Mouse (Mus musculus): ENCODE measurements around the gene Ctse. TPM values are rescaled to one million over a fixed set of nuclear protein-coding genes. Genes with fewer than 3 reads are reported as not detected.

The Ctse gene
- total and polyA plus RNA-seq, 2 experiments, result 0.11 TPM; not detected in 1

GRCm38 (mm10) chr1:131655601-131656000, 17.5 kb downstream of the Ctse start:
- Histone ChIP-seq H3K4me1 (ENCODE audit: control insufficient read depth, insufficient read depth, low read length) (no peaks in the 10 kb centered on the region), H3K27ac (replicated peaks; ENCODE audit: insufficient read depth, low read depth, low read length) (no peak overlapping the region), H3K27me3 (ENCODE audit: control insufficient read depth, insufficient read depth, low read length) (no peaks in the 10 kb centered on the region), H3K79me2 (ENCODE audit: control insufficient read depth, insufficient read depth, low read length) (no peaks in the 10 kb centered on the region), H3K4me3 (ENCODE audit: insufficient read depth, low read depth, low read length) (no peak overlapping the region), H3K36me3 (ENCODE audit: control insufficient read depth, insufficient read depth, low read length) (no peaks in the 10 kb centered on the region), H3K9ac (ENCODE audit: low read depth, low read length) (no peak overlapping the region)
- WGBS, result 80% methylated on average over 6 of the region's 6 CpGs
- no peak for DNase-seq (ENCODE audit: extremely low read depth, low read depth, low spot score)
- no peak for TF ChIP-seq CTCF (IDR thresholded peaks at IDR 0.05; ENCODE audit: low read depth, low read length)
- no peak for TF ChIP-seq POLR2A (IDR thresholded peaks at IDR 0.05; ENCODE audit: extremely low read depth, insufficient read depth, low read length)

- Histone ChIP-seq H3K4me3 (ENCODE audit: insufficient read depth, low read depth, low read length) (no peak overlapping the region), H3K27me3 (ENCODE audit: control insufficient read depth, insufficient read depth, low read length) (no peaks in the 10 kb centered on the region), H3K79me2 (ENCODE audit: control insufficient read depth, insufficient read depth, low read length) (no peaks in the 10 kb centered on the region), H3K27ac (replicated peaks; ENCODE audit: insufficient read depth, low read depth, low read length) (no peak overlapping the region), H3K9ac (ENCODE audit: low read depth, low read length) (no peak overlapping the region), H3K4me1 (ENCODE audit: control insufficient read depth, insufficient read depth, low read length) (no peaks in the 10 kb centered on the region), H3K36me3 (ENCODE audit: control insufficient read depth, insufficient read depth, low read length) (no peaks in the 10 kb centered on the region)
- DNase-seq (ENCODE audit: extremely low read depth, low read depth, low spot score), result peak; percentile 77
- TF ChIP-seq CTCF (IDR thresholded peaks at IDR 0.05; ENCODE audit: low read depth, low read length), result peak; percentile 96
- no peak for TF ChIP-seq POLR2A (IDR thresholded peaks at IDR 0.05; ENCODE audit: extremely low read depth, insufficient read depth, low read length)
- WGBS, result 0% methylated on average over 11 of the region's 11 CpGs
Measured at GRCm38 (mm10) chr1:131657945-131658354, 19.8 kb downstream of the Ctse start.

DNA sequence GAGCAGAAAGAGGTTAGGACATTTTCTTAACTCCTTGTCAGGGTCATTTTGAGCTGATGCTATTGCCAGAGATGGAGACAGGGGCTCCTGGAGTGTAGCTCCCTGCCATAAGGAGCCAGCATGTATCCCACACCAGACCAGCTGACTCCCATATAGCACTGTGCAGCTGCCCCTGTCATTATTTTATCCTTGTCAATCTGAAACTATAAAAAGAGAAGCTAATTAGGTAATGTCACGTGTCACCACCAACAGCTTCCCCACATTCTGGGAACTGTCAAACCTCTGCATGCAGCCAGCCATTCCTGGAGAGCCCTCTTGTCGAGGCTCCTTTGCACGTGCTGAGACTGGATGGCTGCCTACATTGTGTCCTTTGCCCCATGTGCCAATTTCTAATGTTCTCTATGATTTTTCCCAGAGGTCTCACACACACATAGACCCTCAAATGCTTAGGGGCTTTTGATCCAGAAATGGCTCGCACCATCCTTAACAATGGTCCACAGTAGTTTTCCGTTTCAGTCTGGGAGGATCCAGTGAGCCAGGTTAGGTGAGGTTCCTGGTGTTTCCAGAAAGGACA, 21.5 kb downstream of the Ctse start:
- H3K4me3 ChIP-seq (ENCODE audit: insufficient read depth, low read depth, low read length), result no peak overlapping the region
- DNase-seq (ENCODE audit: extremely low read depth, low read depth, low spot score), result no peak
- H3K9ac ChIP-seq (ENCODE audit: low read depth, low read length), result no peak overlapping the region
- no peaks in the 10 kb centered on the region for H3K79me2 ChIP-seq (ENCODE audit: control insufficient read depth, insufficient read depth, low read length)
- no peaks in the 10 kb centered on the region for H3K36me3 ChIP-seq (ENCODE audit: control insufficient read depth, insufficient read depth, low read length)
- H3K4me1 ChIP-seq (ENCODE audit: control insufficient read depth, insufficient read depth, low read length), result no peaks in the 10 kb centered on the region
- no peak overlapping the region for H3K27ac ChIP-seq (replicated peaks; ENCODE audit: insufficient read depth, low read depth, low read length)
- no peak for TF ChIP-seq POLR2A (IDR thresholded peaks at IDR 0.05; ENCODE audit: extremely low read depth, insufficient read depth, low read length)
- no peak for TF ChIP-seq CTCF (IDR thresholded peaks at IDR 0.05; ENCODE audit: low read depth, low read length)
- no peaks in the 10 kb centered on the region for H3K27me3 ChIP-seq (ENCODE audit: control insufficient read depth, insufficient read depth, low read length)
- WGBS, result 82% methylated on average over 5 of the region's 5 CpGs

DNA sequence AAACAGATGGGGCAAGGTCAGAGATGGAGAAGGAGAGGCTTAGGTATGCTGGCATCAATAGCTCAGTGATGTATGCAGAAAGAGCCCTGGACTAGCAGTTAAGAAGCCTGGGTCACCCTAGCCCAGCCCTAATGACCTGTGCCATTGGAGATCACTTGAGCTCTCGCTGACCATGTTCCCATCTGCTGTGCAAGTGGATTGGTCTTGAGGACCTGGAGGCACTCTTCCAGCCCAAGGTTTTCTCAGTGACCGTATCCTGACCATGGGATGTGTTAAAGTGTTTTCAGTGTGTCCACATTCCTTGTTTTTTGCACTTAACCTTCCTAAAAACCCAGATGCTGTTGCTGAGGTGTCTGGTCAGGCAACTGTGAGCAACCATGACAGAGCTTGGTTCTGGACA, 22.2 kb downstream of the Ctse start:
- no peak for DNase-seq (ENCODE audit: extremely low read depth, low read depth, low spot score)
- H3K4me1 ChIP-seq (ENCODE audit: control insufficient read depth, insufficient read depth, low read length), result no peaks in the 10 kb centered on the region
- no peaks in the 10 kb centered on the region for H3K79me2 ChIP-seq (ENCODE audit: control insufficient read depth, insufficient read depth, low read length)
- H3K27me3 ChIP-seq (ENCODE audit: control insufficient read depth, insufficient read depth, low read length), result no peaks in the 10 kb centered on the region
- no peak for TF ChIP-seq POLR2A (IDR thresholded peaks at IDR 0.05; ENCODE audit: extremely low read depth, insufficient read depth, low read length)
- no peak for TF ChIP-seq CTCF (IDR thresholded peaks at IDR 0.05; ENCODE audit: low read depth, low read length)
- 89% methylated on average over 2 of the region's 2 CpGs for WGBS
- no peak overlapping the region for H3K9ac ChIP-seq (ENCODE audit: low read depth, low read length)
- H3K36me3 ChIP-seq (ENCODE audit: control insufficient read depth, insufficient read depth, low read length), result no peaks in the 10 kb centered on the region
- H3K27ac ChIP-seq (replicated peaks; ENCODE audit: insufficient read depth, low read depth, low read length), result no peak overlapping the region
- H3K4me3 ChIP-seq (ENCODE audit: insufficient read depth, low read depth, low read length), result no peak overlapping the region

DNA sequence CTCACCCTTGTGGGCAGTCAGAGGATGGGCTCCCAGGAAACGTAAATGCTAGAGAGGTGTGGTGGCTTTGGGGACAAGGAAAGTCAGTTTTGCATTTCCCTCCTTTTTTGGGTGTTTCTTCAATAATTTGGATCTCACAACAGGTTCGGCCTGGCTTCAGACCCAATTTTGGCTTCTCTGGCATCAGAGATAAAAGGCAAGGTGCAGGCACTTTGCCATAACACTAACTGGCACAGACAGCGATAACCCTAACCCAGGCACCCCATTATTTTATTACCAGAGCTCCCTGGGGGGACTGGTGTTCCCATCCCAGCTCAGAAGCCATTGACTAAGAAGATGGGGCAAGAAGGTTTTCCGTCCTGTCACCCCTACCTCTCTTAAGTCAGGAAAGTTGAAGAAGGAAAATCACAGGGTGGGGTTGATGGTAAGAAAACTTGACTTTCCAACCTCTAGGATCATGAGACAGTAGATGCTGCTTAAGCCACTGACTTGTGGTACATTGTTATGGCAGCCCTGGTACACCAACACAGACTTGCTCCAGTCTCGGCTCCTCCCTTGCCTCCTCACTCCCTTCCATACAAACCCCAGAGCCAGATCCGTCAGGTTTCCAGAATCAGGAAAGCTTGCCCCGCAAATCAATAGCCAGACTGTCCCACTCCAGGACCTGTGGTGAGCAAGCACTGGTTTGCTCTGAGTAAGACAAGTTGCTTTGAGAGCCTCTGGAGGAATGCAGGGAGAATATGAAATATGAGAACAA, 22.8 kb downstream of the Ctse start:
- no peak for DNase-seq (ENCODE audit: extremely low read depth, low read depth, low spot score)
- Histone ChIP-seq H3K9ac (ENCODE audit: low read depth, low read length) (no peak overlapping the region), H3K27ac (replicated peaks; ENCODE audit: insufficient read depth, low read depth, low read length) (no peak overlapping the region), H3K4me3 (ENCODE audit: insufficient read depth, low read depth, low read length) (no peak overlapping the region), H3K4me1 (ENCODE audit: control insufficient read depth, insufficient read depth, low read length) (no peaks in the 10 kb centered on the region), H3K79me2 (ENCODE audit: control insufficient read depth, insufficient read depth, low read length) (no peaks in the 10 kb centered on the region), H3K27me3 (ENCODE audit: control insufficient read depth, insufficient read depth, low read length) (no peaks in the 10 kb centered on the region), H3K36me3 (ENCODE audit: control insufficient read depth, insufficient read depth, low read length) (no peaks in the 10 kb centered on the region)
- 82% methylated on average over 7 of the region's 7 CpGs for WGBS
- no peak for TF ChIP-seq POLR2A (IDR thresholded peaks at IDR 0.05; ENCODE audit: extremely low read depth, insufficient read depth, low read length)
- TF ChIP-seq CTCF (IDR thresholded peaks at IDR 0.05; ENCODE audit: low read depth, low read length), result no peak

DNA sequence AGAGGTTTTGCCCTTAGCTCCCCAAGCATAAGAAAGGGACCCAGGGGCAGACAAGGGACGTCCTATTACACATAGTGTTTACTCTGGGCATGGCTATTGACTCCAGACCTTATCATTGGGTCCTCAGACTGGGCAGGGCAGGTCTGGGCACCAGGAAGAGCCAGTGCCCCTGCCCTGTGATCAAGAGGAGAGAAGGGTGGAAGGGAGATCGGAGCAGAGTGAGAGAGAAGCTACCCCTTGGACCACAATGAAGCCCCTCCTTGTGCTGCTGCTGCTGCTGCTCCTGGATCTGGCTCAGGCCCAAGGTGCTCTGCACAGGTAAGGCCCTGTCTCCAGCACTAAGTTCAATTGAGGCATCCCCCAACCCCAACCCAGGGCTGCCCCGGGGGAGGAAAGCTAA, 23.6 kb downstream of the Ctse start:
- Histone ChIP-seq H3K9ac (ENCODE audit: low read depth, low read length) (no peak overlapping the region), H3K27ac (replicated peaks; ENCODE audit: insufficient read depth, low read depth, low read length) (no peak overlapping the region), H3K4me3 (ENCODE audit: insufficient read depth, low read depth, low read length) (no peak overlapping the region), H3K27me3 (ENCODE audit: control insufficient read depth, insufficient read depth, low read length) (no peaks in the 10 kb centered on the region), H3K36me3 (ENCODE audit: control insufficient read depth, insufficient read depth, low read length) (no peaks in the 10 kb centered on the region), H3K79me2 (ENCODE audit: control insufficient read depth, insufficient read depth, low read length) (no peaks in the 10 kb centered on the region), H3K4me1 (ENCODE audit: control insufficient read depth, insufficient read depth, low read length) (no peaks in the 10 kb centered on the region)
- TF ChIP-seq CTCF (IDR thresholded peaks at IDR 0.05; ENCODE audit: low read depth, low read length), result no peak
- TF ChIP-seq POLR2A (IDR thresholded peaks at IDR 0.05; ENCODE audit: extremely low read depth, insufficient read depth, low read length), result no peak
- WGBS, result 58% methylated on average over 3 of the region's 3 CpGs
- DNase-seq (ENCODE audit: extremely low read depth, low read depth, low spot score), result no peak
